Mouse (Mus musculus): Measurements from ENCODE around the gene Rngtt. TPM values are rescaled to one million over a fixed set of nuclear protein-coding genes. Genes with fewer than 3 reads are reported as not detected.

Rngtt gene
- total and polyA plus RNA-seq, 3 experiments, result 15.0 to 18.7 TPM; not detected in 1

GRCm38 (mm10) chr4:33525272-33525671 lies 215.2 kb downstream of the Rngtt start:
- no peaks in the 10 kb centered on the region for H3K4me1 ChIP-seq (ENCODE audit: control insufficient read depth in 1 of 2, insufficient read depth in 2 of 2, low read length in 2 of 2)
- no peaks in the 10 kb centered on the region for H3K36me3 ChIP-seq (ENCODE audit: control insufficient read depth in 1 of 2, insufficient read depth in 2 of 2, low read length in 2 of 2)
- TF ChIP-seq ZNF384 (IDR thresholded peaks at IDR 0.05; ENCODE audit: low read depth, low read length) (no peak), UBTF (IDR thresholded peaks at IDR 0.05; ENCODE audit: borderline replicate concordance, insufficient read depth, low read depth, low read length) (no peak), JUND (IDR thresholded peaks at IDR 0.05; ENCODE audit: low read depth, low read length) (no peak), POLR2A (IDR thresholded peaks at IDR 0.05; ENCODE audit: control insufficient read depth in 1 of 2, insufficient read depth in 1 of 2, low read depth in 1 of 2, low read length in 2 of 2, poor library complexity in 1 of 2) (no peak), GABPA (IDR thresholded peaks at IDR 0.05; ENCODE audit: low read depth, low read length) (no peak), RAD21 (IDR thresholded peaks at IDR 0.05; ENCODE audit: low read depth, low read length) (no peak), EP300 (IDR thresholded peaks at IDR 0.05; ENCODE audit: low read depth in 1 of 2, low read length in 2 of 2) (no peak), RCOR1 (IDR thresholded peaks at IDR 0.05; ENCODE audit: low read depth, low read length) (no peak), SMC3 (IDR thresholded peaks at IDR 0.05; ENCODE audit: low read depth, low read length) (no peak), CHD2 (IDR thresholded peaks at IDR 0.05; ENCODE audit: low read length) (no peak), HCFC1 (IDR thresholded peaks at IDR 0.05; ENCODE audit: low read depth, low read length) (no peak), CTCF (IDR thresholded peaks at IDR 0.05 in 2 of 3, conservative IDR thresholded peaks at IDR 0.05 in 1 of 3; ENCODE audit: control insufficient read depth in 1 of 3, insufficient read depth in 1 of 3, low read depth in 2 of 3, low read length in 3 of 3, poor library complexity in 1 of 3, severe bottlenecking in 1 of 3) (no peak), POLR2AphosphoS5 (IDR thresholded peaks at IDR 0.05; ENCODE audit: borderline replicate concordance, low read depth, low read length) (no peak), MAX (IDR thresholded peaks at IDR 0.05; ENCODE audit: low read length) (no peak), E2F4 (IDR thresholded peaks at IDR 0.05; ENCODE audit: borderline replicate concordance, low read depth, low read length) (no peak), TAL1 (IDR thresholded peaks at IDR 0.05; ENCODE audit: low read length) (no peak), CHD1 (IDR thresholded peaks at IDR 0.05; ENCODE audit: low read depth, low read length) (no peak), GATA1 (IDR thresholded peaks at IDR 0.05; ENCODE audit: low read depth, low read length) (no peak)
- H3K9me3 ChIP-seq (replicated peaks; ENCODE audit: insufficient read depth, low read length), result no peaks in the 10 kb centered on the region
- no peaks in the 10 kb centered on the region for H3K27me3 ChIP-seq (ENCODE audit: control insufficient read depth in 1 of 2, insufficient read depth in 2 of 2, low read length in 2 of 2)
- no peak overlapping the region for H3K9ac ChIP-seq (ENCODE audit: control insufficient read depth, low read depth, low read length, poor library complexity, severe bottlenecking)
- no peak overlapping the region for H3K4me3 ChIP-seq (ENCODE audit: control insufficient read depth in 1 of 2, insufficient read depth in 1 of 2, low read depth in 2 of 2, low read length in 2 of 2)
- H3K79me2 ChIP-seq (ENCODE audit: control insufficient read depth, insufficient read depth, low read length, poor library complexity), result no peaks in the 10 kb centered on the region
- DNase-seq (ENCODE audit: low read depth, low spot score), result no peak
- H3K27ac ChIP-seq (ENCODE audit: control insufficient read depth, low read depth, low read length), result no peak overlapping the region

- TF ChIP-seq RAD21 (IDR thresholded peaks at IDR 0.05; ENCODE audit: low read depth, low read length) (no peak), MXI1 (IDR thresholded peaks at IDR 0.05; ENCODE audit: low read depth, low read length) (no peak), MYB (IDR thresholded peaks at IDR 0.05; ENCODE audit: low read depth, low read length) (no peak), JUND (IDR thresholded peaks at IDR 0.05; ENCODE audit: low read depth, low read length) (no peak), BHLHE40 (IDR thresholded peaks at IDR 0.05; ENCODE audit: borderline replicate concordance, low read depth, low read length) (no peak), RCOR1 (IDR thresholded peaks at IDR 0.05; ENCODE audit: low read depth, low read length) (no peak), CTCF (IDR thresholded peaks at IDR 0.05 in 2 of 3, conservative IDR thresholded peaks at IDR 0.05 in 1 of 3; ENCODE audit: control insufficient read depth in 1 of 3, insufficient read depth in 1 of 3, low read depth in 2 of 3, low read length in 3 of 3, poor library complexity in 1 of 3, severe bottlenecking in 1 of 3) (no peak), ZNF384 (IDR thresholded peaks at IDR 0.05; ENCODE audit: low read depth, low read length) (no peak), MAZ (IDR thresholded peaks at IDR 0.05; ENCODE audit: low read depth, low read length) (no peak), ELF1 (IDR thresholded peaks at IDR 0.05; ENCODE audit: low read depth, low read length) (no peak), CHD1 (IDR thresholded peaks at IDR 0.05; ENCODE audit: low read depth, low read length) (no peak)
- Histone ChIP-seq H3K79me2 (ENCODE audit: control insufficient read depth, insufficient read depth, low read length, poor library complexity) (no peaks in the 10 kb centered on the region), H3K27ac (ENCODE audit: control insufficient read depth, low read depth, low read length) (no peak overlapping the region), H3K36me3 (ENCODE audit: control insufficient read depth in 1 of 2, insufficient read depth in 2 of 2, low read length in 2 of 2) (no peaks in the 10 kb centered on the region), H3K27me3 (ENCODE audit: control insufficient read depth in 1 of 2, insufficient read depth in 2 of 2, low read length in 2 of 2) (no peaks in the 10 kb centered on the region), H3K9me3 (replicated peaks; ENCODE audit: insufficient read depth, low read length) (no peaks in the 10 kb centered on the region), H3K4me1 (ENCODE audit: control insufficient read depth in 1 of 2, insufficient read depth in 2 of 2, low read length in 2 of 2) (no peaks in the 10 kb centered on the region), H3K4me3 (ENCODE audit: control insufficient read depth in 1 of 2, insufficient read depth in 1 of 2, low read depth in 2 of 2, low read length in 2 of 2) (no peak overlapping the region), H3K9ac (ENCODE audit: control insufficient read depth, low read depth, low read length, poor library complexity, severe bottlenecking) (no peak overlapping the region)
- DNase-seq (ENCODE audit: low read depth, low spot score), result no peak
Measured at GRCm38 (mm10) chr4:33526092-33526491, 216.0 kb downstream of the Rngtt start.
